Mouse (Mus musculus): ENCODE results near the gene Prkd2. TPM values are rescaled to one million over a fixed set of nuclear protein-coding genes. Genes with fewer than 3 reads are reported as not detected.

Prkd2 gene
- 37.0 and 42.4 TPM in 2 replicates for polyA plus RNA-seq (2012)

DNA sequence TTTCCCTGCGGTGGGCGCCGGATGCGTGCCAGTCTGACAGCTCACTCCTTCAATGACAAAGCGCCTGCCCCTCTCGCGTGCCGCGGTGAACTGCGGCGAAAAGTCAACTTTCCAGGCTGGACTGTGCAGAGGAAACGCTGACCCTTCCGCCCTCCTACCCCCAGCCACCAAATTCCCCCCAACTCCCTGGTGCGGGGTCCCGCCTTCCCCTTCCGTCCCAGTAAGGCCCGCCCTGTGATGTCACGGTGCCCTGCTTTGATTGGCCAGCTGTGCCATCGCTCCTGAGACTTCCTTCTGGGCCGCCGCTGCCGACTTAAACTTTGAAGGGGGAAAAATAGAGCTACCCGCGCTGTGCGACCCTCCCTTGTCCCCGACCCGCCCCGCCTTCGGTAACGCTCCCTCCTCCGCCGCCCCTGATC, at the start of gene Prkd2:
Gene Prkd2 (plus strand): TSS at position 258 of the 419 bp plus-strand sequence.

GRCm38 (mm10) chr7:16815351-16815941, 27.3 kb upstream of the Prkd2 start, which contains the start of gene Strn4:
Gene Strn4 (plus strand): TSS chr7:16815889.

DNA sequence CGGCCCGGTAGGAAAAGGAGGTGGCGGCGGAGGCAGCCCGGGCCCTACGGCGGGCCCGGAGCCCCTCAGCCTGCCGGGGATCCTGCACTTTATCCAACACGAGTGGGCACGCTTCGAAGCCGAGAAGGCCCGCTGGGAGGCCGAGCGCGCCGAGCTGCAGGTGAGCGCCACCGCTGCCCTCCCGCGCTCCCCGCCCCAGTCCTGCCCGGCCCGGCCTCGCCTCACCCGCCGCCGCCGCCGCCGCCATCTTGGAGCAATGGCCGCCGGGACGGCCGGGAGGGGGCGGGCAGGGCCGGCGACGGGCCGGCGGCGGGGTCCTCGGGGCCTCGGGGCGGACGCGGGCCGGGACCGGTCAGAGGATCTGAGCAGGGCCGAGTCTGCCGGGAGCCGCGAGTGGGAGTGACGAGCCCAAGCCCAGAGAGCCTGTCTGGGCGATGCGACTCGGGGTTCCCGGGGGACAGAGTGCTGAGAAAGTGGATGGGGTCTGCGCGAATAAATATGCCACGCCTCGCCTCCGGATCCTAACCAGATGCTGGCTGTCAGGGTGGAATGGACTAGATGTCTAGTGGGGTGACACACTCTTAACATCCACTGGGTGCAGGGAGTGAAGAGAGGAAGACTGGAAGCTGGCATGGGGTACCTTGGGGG, 26.1 kb upstream of the Prkd2 start, which contains the start of gene Fkrp:
Gene Fkrp (minus strand): TSS at position 258 of the 648 bp plus-strand sequence.

GRCm38 (mm10) chr7:16875310-16875325, 32.4 kb downstream of the Prkd2 start, which contains the start of gene Dact3:
Gene Dact3 (plus strand): TSS chr7:16875317.

GRCm38 (mm10) chr7:16891641-16892351, 49.1 kb downstream of the Prkd2 start, which contains the start of gene Gng8:
Gene Gng8 (plus strand): TSS chr7:16891786.

DNA sequence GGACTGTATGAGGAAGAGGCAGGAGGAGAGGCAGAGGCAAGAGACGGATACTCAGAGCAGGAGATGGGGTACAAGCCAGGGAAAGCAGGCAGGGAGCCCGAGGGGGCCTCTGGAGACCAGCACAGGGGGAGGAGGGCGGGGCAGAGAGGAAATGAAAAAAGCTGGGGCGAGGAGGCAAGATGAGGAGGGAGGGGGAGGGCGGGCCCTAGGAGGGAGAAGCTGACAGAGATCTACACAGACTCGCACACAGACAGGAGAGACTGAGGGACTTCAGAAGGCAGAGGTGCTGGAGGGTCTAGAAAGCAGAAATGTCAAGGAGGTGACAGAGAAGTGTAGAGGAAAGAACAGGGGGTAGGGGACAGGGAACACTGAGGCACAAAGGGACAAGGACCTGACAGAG, 63.6 kb downstream of the Prkd2 start, which contains the start of gene Ptgir:
Gene Ptgir (plus strand): TSS at position 210 of the 400 bp plus-strand sequence.

Other genes starting within 250 kb of the Prkd2 start
- 2.3 and 4.0 TPM in 2 replicates for gene Arhgap35, start 227.9 kb upstream of the Prkd2 start, polyA plus RNA-seq (2012)
- gene Ceacam15, start 167.2 kb upstream of the Prkd2 start, polyA plus RNA-seq (2012) = not detected in 2 replicates
- not detected in 2 replicates for gene Ceacam9, start 121.0 kb upstream of the Prkd2 start, polyA plus RNA-seq (2012)
- gene Ap2s1, start 104.5 kb upstream of the Prkd2 start, polyA plus RNA-seq (2012) = 564 and 583 TPM in 2 replicates
- gene Slc1a5, start 61.6 kb upstream of the Prkd2 start, polyA plus RNA-seq (2012) = 84.0 and 89.0 TPM in 2 replicates
- gene Strn4, start 27.0 kb upstream of the Prkd2 start, polyA plus RNA-seq (2012) = 83.0 and 89.1 TPM in 2 replicates
- 21.2 and 26.2 TPM in 2 replicates for gene Fkrp, start 26.2 kb upstream of the Prkd2 start, polyA plus RNA-seq (2012)
- gene Dact3, start 32.4 kb downstream of the Prkd2 start, polyA plus RNA-seq (2012) = 0.94 and 1.1 TPM in 2 replicates
- gene Gng8, start 48.9 kb downstream of the Prkd2 start, polyA plus RNA-seq (2012) = not detected in 2 replicates
- 1.9 and 2.8 TPM in 2 replicates for gene Ptgir, start 63.6 kb downstream of the Prkd2 start, polyA plus RNA-seq (2012)
- gene Calm3, start 81.2 kb downstream of the Prkd2 start, polyA plus RNA-seq (2012) = 584 and 773 TPM in 2 replicates
- 0.09 TPM in 2 replicates for gene Pnmal2, start 101.8 kb downstream of the Prkd2 start, polyA plus RNA-seq (2012)
- gene Pnmal1, start 116.8 kb downstream of the Prkd2 start, polyA plus RNA-seq (2012) = 0.01 TPM in 1 of 2 replicates, not detected in the other
- gene Gm42372, start 140.2 kb downstream of the Prkd2 start, polyA plus RNA-seq (2012) = 0.05 and 0.09 TPM in 2 replicates
- 6.3 and 7.3 TPM in 2 replicates for gene Ccdc8, start 149.8 kb downstream of the Prkd2 start, polyA plus RNA-seq (2012)
- gene Ppp5c, start 185.0 kb downstream of the Prkd2 start, polyA plus RNA-seq (2012) = 120 and 141 TPM in 2 replicates
- gene Hif3a, start 219.5 kb downstream of the Prkd2 start, polyA plus RNA-seq (2012) = 6.4 and 9.0 TPM in 2 replicates
- gene Psg16, start 231.1 kb downstream of the Prkd2 start, polyA plus RNA-seq (2012) = 0.06 TPM in 1 of 2 replicates, not detected in the other